Mouse (Mus musculus): ENCODE measurements around the gene Srpk2.

GRCm38 (mm10) chr5:23531100-23531499 is 153.3 kb downstream of the Srpk2 start:
- TF ChIP-seq POLR2A (IDR thresholded peaks at IDR 0.05; ENCODE audit: borderline replicate concordance, low read depth, low read length) (no peak), CTCF (IDR thresholded peaks at IDR 0.05; ENCODE audit: low read depth, low read length) (no peak)

All from bone marrow macrophage, adult 2 months (primary cell).